Mouse (Mus musculus): Measurements from ENCODE around the gene Rmdn3. TPM values are rescaled to one million over a fixed set of nuclear protein-coding genes. Genes with fewer than 3 reads are reported as not detected.

Gene Rmdn3
- polyA plus RNA-seq (2015; fragmentation: Nextera tagmentation; extraction: Ambion mirVana), result 28.2 and 28.4 TPM in 2 replicates

DNA sequence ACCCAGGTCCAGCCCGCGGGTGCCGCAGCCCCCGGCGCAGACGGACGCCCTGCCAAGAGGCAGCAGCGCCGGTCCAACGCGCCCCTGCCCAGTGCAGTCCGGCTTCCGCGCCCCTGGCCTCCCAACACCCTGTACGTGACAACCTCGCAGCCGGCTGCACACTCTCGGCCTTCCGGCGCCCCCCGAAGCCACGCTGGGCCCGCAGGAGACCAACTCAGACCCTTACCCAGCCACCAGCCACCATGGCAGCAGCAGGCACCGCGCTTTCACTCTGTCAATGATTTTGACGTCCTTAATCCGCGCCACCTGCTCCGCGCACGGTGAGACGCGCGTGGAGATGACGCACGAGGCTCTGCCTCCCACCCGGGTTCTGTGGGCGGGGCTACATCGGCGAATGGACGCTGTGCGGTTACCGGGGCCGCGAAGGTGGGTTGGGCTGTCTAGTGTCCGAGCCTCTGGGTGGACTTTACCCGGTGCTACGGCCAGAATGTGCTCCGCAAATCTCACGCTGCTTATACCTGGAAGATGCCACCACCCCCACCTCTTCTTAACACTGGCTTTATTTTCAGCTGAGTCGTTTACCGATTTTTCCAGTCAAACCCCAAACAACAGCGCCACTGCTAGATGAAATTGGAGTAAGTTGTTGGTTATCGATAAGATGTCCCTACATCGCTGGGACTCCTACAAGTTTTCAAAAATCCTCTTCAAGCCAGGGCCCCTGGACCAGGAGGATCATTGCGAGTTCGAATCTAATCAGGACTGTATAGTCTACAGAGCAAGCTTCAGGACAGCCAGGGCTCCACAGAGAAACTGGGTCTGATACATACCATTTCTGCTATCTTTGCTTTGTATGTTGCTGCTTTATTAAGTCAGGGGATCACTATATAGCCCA is at the start of gene Rmdn3:
Rmdn3 (minus strand) TSS at position 354 of the 892 bp plus-strand sequence.
- ATAC-seq (peak; percentile 92), DNase-seq (ENCODE audit: low spot score) (peak; percentile 97)
- no peak for TF ChIP-seq CTCF (IDR thresholded peaks at IDR 0.05)
- no peak for TF ChIP-seq EP300 (IDR thresholded peaks at IDR 0.05)
- peak within 1 kb of the TSS; percentile 74 for H3K27ac ChIP-seq (ENCODE audit: low read length)
- H3K9me3 ChIP-seq (ENCODE audit: low read length), result no peaks in the 10 kb centered on the region
- no peaks in the 10 kb centered on the region for H3K36me3 ChIP-seq (ENCODE audit: insufficient read depth, low read length)
- under 1% methylated on average over 54 of the region's 57 CpGs for WGBS
- no peaks in the 10 kb centered on the region; the same call in 1 of the 2 replicates for H3K4me1 ChIP-seq (ENCODE audit: insufficient read depth, low read depth, low read length)
- peak within 1 kb of the TSS; percentile 98 for H3K4me3 ChIP-seq (ENCODE audit: low read depth, low read length)
- peak within 1 kb of the TSS; percentile 84 for H3K4me2 ChIP-seq (replicated peaks; ENCODE audit: low read depth, low read length)
- H3K27me3 ChIP-seq (replicated peaks; ENCODE audit: insufficient read depth, low read length), result no peaks in the 10 kb centered on the region
- peak within 1 kb of the TSS; percentile 84 for H3K9ac ChIP-seq (replicated peaks; ENCODE audit: low read depth)

DNA sequence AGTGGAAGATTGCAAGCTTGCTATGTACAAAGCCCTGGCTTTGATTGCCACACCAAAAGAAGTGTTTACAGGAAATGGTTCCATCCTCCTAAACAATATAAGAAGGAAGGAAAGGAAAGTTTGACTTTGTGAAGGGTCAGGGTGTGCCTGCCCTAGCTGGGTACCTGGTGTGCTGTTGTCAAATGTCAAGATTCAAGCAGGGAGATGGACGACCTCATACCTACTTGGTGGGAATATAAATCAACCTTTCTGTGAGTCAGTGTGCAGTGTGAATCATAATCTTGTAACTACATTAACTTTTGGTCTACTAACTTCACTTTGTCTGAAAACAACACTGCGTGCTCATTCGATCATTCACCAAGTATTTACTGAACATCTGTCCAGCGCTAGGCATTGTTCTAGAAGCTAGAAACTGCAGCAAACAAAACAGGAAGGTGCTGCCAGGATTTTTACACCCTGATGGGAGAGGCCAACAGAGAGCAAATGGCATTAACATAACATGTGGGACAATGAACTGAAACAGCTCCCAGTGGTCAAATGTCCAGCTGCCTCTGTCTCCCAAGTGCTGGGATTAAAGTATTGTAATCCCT is 47.1 kb upstream of the Rmdn3 start:
- DNase-seq (ENCODE audit: low spot score), result peak; percentile 36
- TF ChIP-seq CTCF (IDR thresholded peaks at IDR 0.05), result no peak
- TF ChIP-seq EP300 (IDR thresholded peaks at IDR 0.05), result peak; percentile 52; the same call in 1 of the 2 replicates

DNA sequence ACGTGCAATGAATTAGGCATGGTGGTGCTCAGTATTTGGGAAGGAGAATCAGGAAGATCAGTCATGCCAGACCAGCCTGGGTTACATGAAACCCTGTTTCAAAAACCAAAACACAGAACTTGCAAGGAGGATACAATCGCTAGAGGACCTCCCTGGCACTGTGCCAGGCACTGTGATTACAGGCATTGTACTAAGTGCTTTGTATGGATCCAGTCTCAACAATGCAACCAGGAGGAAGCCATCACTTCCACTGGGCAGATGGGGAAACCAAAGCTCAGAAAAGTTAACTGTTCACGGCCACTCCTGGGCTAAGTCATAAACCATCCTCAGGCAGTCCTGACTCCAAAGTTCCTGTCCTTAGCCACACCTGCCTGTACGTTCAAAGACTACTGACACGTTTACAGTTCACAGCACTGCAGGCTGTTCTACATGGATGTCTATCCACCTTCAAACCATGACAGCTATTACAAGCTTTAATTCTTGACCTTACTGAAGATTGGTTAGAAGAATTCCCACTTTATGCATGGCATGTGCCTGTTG is 46.1 kb upstream of the Rmdn3 start:
- Histone ChIP-seq H3K27me3 (replicated peaks; ENCODE audit: insufficient read depth, low read length) (no peaks in the 10 kb centered on the region), H3K4me1 (ENCODE audit: insufficient read depth, low read depth, low read length) (peaks cover 21% of the 10 kb centered on the region; the same call in 1 of the 2 replicates), H3K27ac (ENCODE audit: low read length) (no peak overlapping the region), H3K9ac (replicated peaks; ENCODE audit: low read depth) (no peak overlapping the region), H3K4me3 (ENCODE audit: low read depth, low read length) (no peak overlapping the region), H3K36me3 (ENCODE audit: insufficient read depth, low read length) (no peaks in the 10 kb centered on the region), H3K9me3 (ENCODE audit: low read length) (no peaks in the 10 kb centered on the region), H3K4me2 (replicated peaks; ENCODE audit: low read depth, low read length) (no peak overlapping the region)
- TF ChIP-seq EP300 (IDR thresholded peaks at IDR 0.05) (0 out of 2 replicates have a peak, but pooled peaks have one; percentile 45), CTCF (IDR thresholded peaks at IDR 0.05) (no peak)
- DNase-seq (ENCODE audit: low spot score) (peak; percentile 57), ATAC-seq (peak; percentile 52)
- WGBS, result 36% methylated on average over 5 of the region's 5 CpGs

More for the DNA sequence above, 47.1 kb upstream of the Rmdn3 start:
- H3K36me3 ChIP-seq (ENCODE audit: insufficient read depth, low read length), result no peaks in the 10 kb centered on the region
- no peak overlapping the region for H3K4me2 ChIP-seq (replicated peaks; ENCODE audit: low read depth, low read length)
- H3K27ac ChIP-seq (ENCODE audit: low read length), result peak overlapping the region; percentile 29
- H3K4me3 ChIP-seq (ENCODE audit: low read depth, low read length), result no peak overlapping the region
- peaks cover 15% of the 10 kb centered on the region; the same call in 1 of the 2 replicates for H3K4me1 ChIP-seq (ENCODE audit: insufficient read depth, low read depth, low read length)
- no peaks in the 10 kb centered on the region for H3K27me3 ChIP-seq (replicated peaks; ENCODE audit: insufficient read depth, low read length)
- WGBS, result 58% methylated on average over 4 of the region's 4 CpGs
- no peak for ATAC-seq
- H3K9me3 ChIP-seq (ENCODE audit: low read length), result no peaks in the 10 kb centered on the region
- no peak overlapping the region for H3K9ac ChIP-seq (replicated peaks; ENCODE audit: low read depth)

DNA sequence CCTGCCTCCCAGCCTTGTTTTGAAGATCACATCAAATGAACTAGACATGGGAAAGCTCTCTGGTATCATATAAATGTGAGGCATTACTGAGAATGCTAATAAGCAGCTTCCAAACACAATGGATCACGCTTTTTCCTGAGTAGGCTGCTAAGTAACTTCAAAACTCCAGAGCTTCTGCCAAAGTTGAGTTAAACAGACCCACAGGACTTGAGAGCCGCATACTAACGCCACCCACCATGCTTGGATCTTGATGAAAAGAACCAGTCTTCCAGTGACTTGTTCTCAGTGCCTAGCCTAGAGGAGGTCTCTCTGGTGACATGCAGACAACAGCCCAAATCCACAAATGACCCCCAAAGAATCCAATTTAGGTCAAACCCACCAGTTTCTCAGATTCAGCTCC is 42.1 kb upstream of the Rmdn3 start:
- Histone ChIP-seq H3K4me1 (ENCODE audit: insufficient read depth, low read depth, low read length) (peaks cover 21% of the 10 kb centered on the region; the same call in 1 of the 2 replicates), H3K9ac (replicated peaks; ENCODE audit: low read depth) (no peak overlapping the region), H3K27me3 (replicated peaks; ENCODE audit: insufficient read depth, low read length) (no peaks in the 10 kb centered on the region), H3K9me3 (ENCODE audit: low read length) (no peaks in the 10 kb centered on the region), H3K27ac (ENCODE audit: low read length) (no peak overlapping the region), H3K4me3 (ENCODE audit: low read depth, low read length) (no peak overlapping the region), H3K4me2 (replicated peaks; ENCODE audit: low read depth, low read length) (no peak overlapping the region), H3K36me3 (ENCODE audit: insufficient read depth, low read length) (no peaks in the 10 kb centered on the region)
- DNase-seq (ENCODE audit: low spot score) (no peak), ATAC-seq (no peak)
- WGBS, result 55% methylated on average over 3 of the region's 3 CpGs
- no peak for TF ChIP-seq CTCF (IDR thresholded peaks at IDR 0.05)
- TF ChIP-seq EP300 (IDR thresholded peaks at IDR 0.05), result no peak

DNA sequence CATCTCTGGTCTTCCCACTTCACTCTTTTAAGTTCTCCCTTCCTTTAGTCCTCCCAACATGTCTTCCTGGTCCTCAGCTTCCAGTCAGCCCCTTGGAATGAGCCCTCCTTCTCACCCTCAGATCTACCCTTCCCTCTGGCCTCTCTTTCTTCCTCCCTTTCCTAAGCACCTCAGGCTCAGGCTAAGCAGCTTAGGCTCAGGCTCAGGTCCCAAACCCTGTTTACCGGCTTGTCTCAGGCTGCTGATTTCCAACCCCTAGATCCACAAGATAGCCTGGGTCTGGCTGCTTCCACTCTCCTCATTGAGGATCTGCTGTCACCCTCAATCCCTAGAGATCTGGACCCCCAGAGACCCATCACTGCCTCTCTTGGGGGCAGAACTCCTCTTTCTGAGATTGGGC is 41.2 kb upstream of the Rmdn3 start:
- no peak for ATAC-seq
- no peak overlapping the region for H3K4me2 ChIP-seq (replicated peaks; ENCODE audit: low read depth, low read length)
- no peak for DNase-seq (ENCODE audit: low spot score)
- no peak overlapping the region for H3K27ac ChIP-seq (ENCODE audit: low read length)
- H3K4me3 ChIP-seq (ENCODE audit: low read depth, low read length), result no peak overlapping the region
- H3K36me3 ChIP-seq (ENCODE audit: insufficient read depth, low read length), result no peaks in the 10 kb centered on the region
- no peak overlapping the region for H3K9ac ChIP-seq (replicated peaks; ENCODE audit: low read depth)
- peaks cover 15% of the 10 kb centered on the region; the same call in 1 of the 2 replicates for H3K4me1 ChIP-seq (ENCODE audit: insufficient read depth, low read depth, low read length)
- no peaks in the 10 kb centered on the region for H3K27me3 ChIP-seq (replicated peaks; ENCODE audit: insufficient read depth, low read length)
- 24% methylated on average over 1 of the region's 1 CpGs for WGBS
- no peak for TF ChIP-seq EP300 (IDR thresholded peaks at IDR 0.05)
- no peak for TF ChIP-seq CTCF (IDR thresholded peaks at IDR 0.05)
- H3K9me3 ChIP-seq (ENCODE audit: low read length), result no peaks in the 10 kb centered on the region

DNA sequence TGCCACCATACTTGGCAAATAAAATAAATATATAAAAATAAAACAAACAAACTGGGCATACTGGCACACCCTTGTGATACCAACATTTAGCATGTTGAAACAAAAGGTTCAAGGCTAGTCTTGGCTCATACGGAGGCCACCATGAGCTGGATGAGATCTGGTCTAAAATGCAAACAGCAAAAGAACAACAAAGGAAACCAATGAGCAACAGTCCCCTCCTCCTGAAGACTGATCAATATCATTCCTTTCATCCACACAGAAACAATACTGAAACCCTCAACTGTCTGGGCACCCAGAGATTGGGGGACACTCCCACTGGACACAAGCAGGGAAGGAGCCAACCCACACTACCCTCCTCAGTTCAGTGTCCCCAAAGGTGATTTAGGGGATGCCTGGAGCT is 40.7 kb upstream of the Rmdn3 start:
- H3K4me3 ChIP-seq (ENCODE audit: low read depth, low read length), result no peak overlapping the region
- H3K36me3 ChIP-seq (ENCODE audit: insufficient read depth, low read length), result no peaks in the 10 kb centered on the region
- ATAC-seq (no peak), DNase-seq (ENCODE audit: low spot score) (no peak)
- peaks cover 9% of the 10 kb centered on the region; the same call in 1 of the 2 replicates for H3K4me1 ChIP-seq (ENCODE audit: insufficient read depth, low read depth, low read length)
- no peak for TF ChIP-seq CTCF (IDR thresholded peaks at IDR 0.05)
- TF ChIP-seq EP300 (IDR thresholded peaks at IDR 0.05), result no peak
- H3K9ac ChIP-seq (replicated peaks; ENCODE audit: low read depth), result no peak overlapping the region
- no peak overlapping the region for H3K4me2 ChIP-seq (replicated peaks; ENCODE audit: low read depth, low read length)
- WGBS, result 62% methylated on average over 1 of the region's 1 CpGs
- no peaks in the 10 kb centered on the region for H3K9me3 ChIP-seq (ENCODE audit: low read length)
- no peak overlapping the region for H3K27ac ChIP-seq (ENCODE audit: low read length)
- no peaks in the 10 kb centered on the region for H3K27me3 ChIP-seq (replicated peaks; ENCODE audit: insufficient read depth, low read length)
